Comparison of ENCODE assay signal across 9 mouse cellular contexts in the genomic region with DNA sequence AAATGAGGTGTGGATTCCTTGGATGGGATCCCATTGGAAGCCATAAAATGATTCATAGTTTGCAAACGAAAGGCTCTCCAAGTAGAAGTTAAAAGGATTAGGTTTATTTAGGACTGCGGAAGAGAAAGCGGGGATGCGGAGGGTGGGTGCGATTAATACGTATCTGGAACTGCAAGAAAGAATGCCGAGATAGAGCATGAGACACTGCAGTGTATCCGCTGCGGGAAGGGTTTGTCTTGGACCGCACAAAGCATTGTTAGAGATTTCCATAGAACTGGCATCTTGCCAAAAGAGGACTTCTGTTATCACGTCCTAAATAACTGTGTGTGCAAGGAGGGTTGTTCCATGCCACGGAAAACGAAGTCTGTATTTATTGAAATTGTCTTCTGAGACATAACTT.
DNase-seq lines count a peak whose midpoint lies in the region; ATAC-seq and TF ChIP-seq lines count a peak whose summit lies in the region.
"Had no signal": no experiment of that assay in that cellular context is flagged by ENCODE, and none has a peak within 500 bp of the region (broad histone marks: within the 10 kb centered on the region; RNA-seq: fewer than 3 reads in every experiment).

No protein-coding gene starts in this region.

- WGBS in kidney, embryonic 16.5 days = 68% methylated on average over 13 of the region's 13 CpGs
- 78% methylated on average over 13 of the region's 13 CpGs for WGBS in midbrain, embryonic 14.5 days
- 75% methylated on average over 13 of the region's 13 CpGs for WGBS in midbrain, embryonic 15.5 days
- 43% methylated on average over 13 of the region's 13 CpGs for whole genome bisulfite sequencing in intestine, postnatal 0 days
- WGBS in hindbrain, embryonic 13.5 days = 86% methylated on average over 13 of the region's 13 CpGs

- H3K27me3 ChIP-seq in kidney, embryonic 16.5 days (ENCODE audit: insufficient read depth, low read length) = no peaks in the 10 kb centered on the region
- no peaks in the 10 kb centered on the region for H3K27me3 ChIP-seq in midbrain, embryonic 14.5 days (ENCODE audit: control insufficient read depth, insufficient read depth, low read length)
- H3K27me3 ChIP-seq in midbrain, embryonic 15.5 days (replicated peaks) = no peaks in the 10 kb centered on the region
- H3K27me3 ChIP-seq in intestine, postnatal 0 days (replicated peaks; ENCODE audit: control insufficient read depth, insufficient read depth, low read length) = no peaks in the 10 kb centered on the region
- H3K27me3 ChIP-seq in hindbrain, embryonic 13.5 days = no peaks in the 10 kb centered on the region

- peak; percentile 27; the same call in 1 of the 2 replicates for ATAC-seq in kidney, embryonic 16.5 days (ENCODE audit: low FRiP score, low TSS enrichment)
- no peak for ATAC-seq in midbrain, embryonic 14.5 days (ENCODE audit: low FRiP score, low TSS enrichment)
- no peak for ATAC-seq in midbrain, embryonic 15.5 days (replicated peaks)
- ATAC-seq in intestine, postnatal 0 days = no peak
- ATAC-seq in megakaryocyte progenitor cell, adult 5-6 weeks (replicated peaks; ENCODE audit: poor library complexity) = no peak
- ATAC-seq in hindbrain, embryonic 13.5 days (ENCODE audit: low FRiP score) = no peak

- peak overlapping the region; percentile 9; the same call in 1 of the 2 replicates for H3K4me2 ChIP-seq in kidney, embryonic 16.5 days (replicated peaks; ENCODE audit: low read depth, low read length)
- no peak overlapping the region for H3K4me2 ChIP-seq in midbrain, embryonic 14.5 days (ENCODE audit: low read length)
- H3K4me2 ChIP-seq in midbrain, embryonic 15.5 days = no peak overlapping the region
- peak overlapping the region; percentile 56 for H3K4me2 ChIP-seq in intestine, postnatal 0 days (replicated peaks; ENCODE audit: low read depth)
- H3K4me2 ChIP-seq in hindbrain, embryonic 13.5 days = no peak overlapping the region

- peak overlapping the region; percentile 29; the same call in 1 of the 2 replicates for H3K27ac ChIP-seq in kidney, embryonic 16.5 days (ENCODE audit: low read length)
- no peak overlapping the region for H3K27ac ChIP-seq in midbrain, embryonic 14.5 days (replicated peaks; ENCODE audit: low read depth, low read length)
- H3K27ac ChIP-seq in midbrain, embryonic 15.5 days = no peak overlapping the region
- no peak overlapping the region for H3K27ac ChIP-seq in intestine, postnatal 0 days (ENCODE audit: low read depth, low read length)
- H3K27ac ChIP-seq in hindbrain, embryonic 13.5 days = no peak overlapping the region
- H3K27ac ChIP-seq: hindbrain, embryonic 10.5 days had no signal

- DNase-seq in kidney, adult 11 months = no peak
- peak; percentile 16 for DNase-seq in midbrain, embryonic 14.5 days
- DNase-seq in brain, embryonic 14.5 days (ENCODE audit: low read depth) = peak; percentile 12

- TF ChIP-seq CTCF in brain, embryonic 14.5 days (IDR thresholded peaks at IDR 0.05; ENCODE audit: borderline replicate concordance, extremely low read depth, insufficient read depth, insufficient read length) = no peak
- TF ChIP-seq CTCF in intestine, postnatal 0 days (IDR thresholded peaks at IDR 0.05; ENCODE audit: low read depth) = no peak

- no peak overlapping the region for H3K4me3 ChIP-seq in kidney, embryonic 16.5 days (ENCODE audit: low read length)
- H3K4me3 ChIP-seq in midbrain, embryonic 14.5 days (replicated peaks; ENCODE audit: low read depth, low read length) = no peak overlapping the region
- H3K4me3 ChIP-seq in midbrain, embryonic 15.5 days = no peak overlapping the region
- peak overlapping the region; percentile 17; the same call in 1 of the 2 replicates for H3K4me3 ChIP-seq in intestine, postnatal 0 days (ENCODE audit: low read depth, low read length)
- no peak overlapping the region for H3K4me3 ChIP-seq in hindbrain, embryonic 13.5 days
- H3K4me3 ChIP-seq: hindbrain, embryonic 10.5 days had no signal

- H3K9ac ChIP-seq in kidney, embryonic 16.5 days (replicated peaks; ENCODE audit: low read length) = no peak overlapping the region
- no peak overlapping the region for H3K9ac ChIP-seq in midbrain, embryonic 14.5 days (replicated peaks; ENCODE audit: low read length)
- H3K9ac ChIP-seq in midbrain, embryonic 15.5 days = no peak overlapping the region
- H3K9ac ChIP-seq in intestine, postnatal 0 days (ENCODE audit: low read depth, low read length) = 0 out of 2 replicates have a peak overlapping the region, but pooled peaks have one; percentile 17
- no peak overlapping the region for H3K9ac ChIP-seq in hindbrain, embryonic 13.5 days

- TF ChIP-seq POLR2A in brain, embryonic 14.5 days (IDR thresholded peaks at IDR 0.05; ENCODE audit: borderline replicate concordance, extremely low read depth, insufficient read depth, insufficient read length, poor library complexity, severe bottlenecking) = no peak

- H3K9me3 ChIP-seq in kidney, embryonic 16.5 days (ENCODE audit: low read length) = no peaks in the 10 kb centered on the region
- no peaks in the 10 kb centered on the region for H3K9me3 ChIP-seq in midbrain, embryonic 14.5 days (ENCODE audit: control insufficient read depth, low read length)
- no peaks in the 10 kb centered on the region for H3K9me3 ChIP-seq in midbrain, embryonic 15.5 days
- no peaks in the 10 kb centered on the region for H3K9me3 ChIP-seq in intestine, postnatal 0 days (ENCODE audit: control insufficient read depth)
- H3K9me3 ChIP-seq in hindbrain, embryonic 13.5 days = no peaks in the 10 kb centered on the region
- H3K9me3 ChIP-seq: hindbrain, embryonic 10.5 days had no signal

- H3K4me1 ChIP-seq in kidney, embryonic 16.5 days (ENCODE audit: insufficient read depth, low read length) = peaks cover 8% of the 10 kb centered on the region; the same call in 1 of the 2 replicates
- no peaks in the 10 kb centered on the region for H3K4me1 ChIP-seq in midbrain, embryonic 14.5 days (ENCODE audit: control insufficient read depth, insufficient read depth, low read length)
- H3K4me1 ChIP-seq in midbrain, embryonic 15.5 days = no peaks in the 10 kb centered on the region
- H3K4me1 ChIP-seq in intestine, postnatal 0 days (replicated peaks; ENCODE audit: control insufficient read depth, insufficient read depth, low read length) = no peaks in the 10 kb centered on the region
- no peaks in the 10 kb centered on the region for H3K4me1 ChIP-seq in hindbrain, embryonic 13.5 days (replicated peaks)
- H3K4me1 ChIP-seq: hindbrain, embryonic 10.5 days had no signal

- no peaks in the 10 kb centered on the region for H3K36me3 ChIP-seq in kidney, embryonic 16.5 days (ENCODE audit: insufficient read depth, low read length)
- no peaks in the 10 kb centered on the region for H3K36me3 ChIP-seq in midbrain, embryonic 14.5 days (ENCODE audit: control insufficient read depth, insufficient read depth, low read length)
- H3K36me3 ChIP-seq in midbrain, embryonic 15.5 days (replicated peaks) = no peaks in the 10 kb centered on the region
- no peaks in the 10 kb centered on the region for H3K36me3 ChIP-seq in intestine, postnatal 0 days (ENCODE audit: control insufficient read depth, insufficient read depth)
- no peaks in the 10 kb centered on the region for H3K36me3 ChIP-seq in hindbrain, embryonic 13.5 days
- H3K36me3 ChIP-seq: hindbrain, embryonic 10.5 days had no signal

Comparison
In these comparisons a context has a peak if more than half of its experiments do, and no peak if none do; other contexts are left out.
1. H3K4me2 ChIP-seq: peak in kidney, embryonic 16.5 days (single experiment) and intestine, postnatal 0 days (single experiment); none in midbrain, embryonic 14.5 days (single experiment), midbrain, embryonic 15.5 days (single experiment) and hindbrain, embryonic 13.5 days (single experiment).